Mouse (Mus musculus) limb, embryonic 11.5 days (tissue): Measurements from ENCODE around the gene Mitf. TPM values are rescaled to one million over a fixed set of nuclear protein-coding genes. Genes with fewer than 3 reads are reported as not detected.

Experiments
- ATAC-seq: fragments of 200-750 bp; cut with Nextera tagmentation; 2 replicates; pipeline ENCODE4 v1.8.0; 2017; ENCODE audit warnings: low read depth; ENCODE audit not compliant: insufficient number of reproducible peaks, low FRiP score, low TSS enrichment
- DNase-seq: peaks from one replicate; pipeline ENCODE4 v3.0.0-alpha.2; 2015; ENCODE audit warnings: low spot score
- H3K27ac ChIP-seq: fragments of 300-500 bp; sonication (generic); replicated peaks from 2 replicates; pipeline ENCODE4 v1.5.1; 2014; ENCODE audit warnings: low read depth, mild to moderate bottlenecking, low read length
- H3K27me3 ChIP-seq: fragments of 300-500 bp; sonication (generic); 2 replicates; pipeline ENCODE4 v1.6.1; 2014; ENCODE audit warnings: mild to moderate bottlenecking, low read length, mixed read lengths; ENCODE audit not compliant: control insufficient read depth, insufficient read depth
- H3K36me3 ChIP-seq: fragments of 300-500 bp; sonication (generic); 2 replicates; pipeline ENCODE4 v1.6.1; 2014; ENCODE audit warnings: mild to moderate bottlenecking, low read length, moderate library complexity, mixed read lengths; ENCODE audit not compliant: control insufficient read depth, insufficient read depth
- H3K4me1 ChIP-seq: fragments of 300-500 bp; sonication (generic); 2 replicates; pipeline ENCODE4 v1.6.1; 2014; ENCODE audit warnings: low read length, mixed read lengths; ENCODE audit not compliant: control insufficient read depth, insufficient read depth
- H3K4me2 ChIP-seq: fragments of 300-500 bp; sonication (generic); 2 replicates; pipeline ENCODE4 v1.6.1; 2014; ENCODE audit warnings: low read depth, mild to moderate bottlenecking, moderate library complexity; ENCODE audit not compliant: severe bottlenecking
- H3K4me3 ChIP-seq: fragments of 300-500 bp; sonication (generic); 2 replicates; pipeline ENCODE4 v1.5.1; 2014; ENCODE audit warnings: low read depth, low read length
- H3K9ac ChIP-seq: fragments of 300-500 bp; sonication (generic); 2 replicates; pipeline ENCODE4 v1.6.1; 2014; ENCODE audit warnings: mild to moderate bottlenecking, low read length
- H3K9me3 ChIP-seq: fragments of 300-500 bp; sonication (generic); 2 replicates; pipeline ENCODE4 v1.6.1; 2016; ENCODE audit warnings: low read length; ENCODE audit not compliant: control insufficient read depth
- WGBS: fragments of 180-500 bp; shearing (Covaris S2); extraction: QIAGEN DNeasy Blood & Tissue Kit; methylation state at CpG from one replicate; pipeline ENCODE4 v1.1.7; 2014; 5-methylcytosine and 5-hydroxymethylcytosine counted together
- polyA plus RNA-seq: library from polyadenylated mRNA; unstranded; fragments of >200 nt; fragmentation: Nextera tagmentation; extraction: Ambion mirVana; gene quantifications from 2 replicates; pipeline ENCODE4 v1.2.1, GENCODE M21; 2014

Gene Mitf
- 0.87 and 1.1 TPM in 2 replicates for polyA plus RNA-seq

GRCm38 (mm10) chr6:97806781-97807743 is at the start of gene Mitf:
TSS of gene Mitf (plus strand) at chr6:97807052.
- WGBS = under 1% methylated on average over 51 of the region's 51 CpGs

GRCm38 (mm10) chr6:97757361-97757760 is 49.5 kb upstream of the Mitf start:
- Histone ChIP-seq H3K4me3 (no peak overlapping the region), H3K27ac (no peak overlapping the region), H3K4me2 (no peak overlapping the region), H3K36me3 (no peaks in the 10 kb centered on the region), H3K9ac (no peak overlapping the region), H3K4me1 (no peaks in the 10 kb centered on the region), H3K27me3 (no peaks in the 10 kb centered on the region), H3K9me3 (no peaks in the 10 kb centered on the region)
- ATAC-seq (no peak), DNase-seq (no peak)
- 86% methylated on average over 2 of the region's 2 CpGs for WGBS

More at GRCm38 (mm10) chr6:97806781-97807743, at the start of gene Mitf:
- Histone ChIP-seq H3K4me1 (no peaks in the 10 kb centered on the region), H3K9me3 (no peaks in the 10 kb centered on the region), H3K9ac (peak within 1 kb of the TSS; percentile 65), H3K4me3 (peak within 1 kb of the TSS; percentile 63), H3K36me3 (no peaks in the 10 kb centered on the region), H3K4me2 (peak within 1 kb of the TSS; percentile 98), H3K27ac (no peak within 1 kb of the TSS), H3K27me3 (no peaks in the 10 kb centered on the region)
- ATAC-seq (peak; percentile 97), DNase-seq (peak; percentile 91)

GRCm38 (mm10) chr6:97758884-97759283 is 48.0 kb upstream of the Mitf start:
- no peak overlapping the region for H3K27ac ChIP-seq
- no peaks in the 10 kb centered on the region for H3K9me3 ChIP-seq
- H3K9ac ChIP-seq = no peak overlapping the region
- no peak overlapping the region for H3K4me2 ChIP-seq
- WGBS = 66% methylated on average over 4 of the region's 4 CpGs
- DNase-seq = no peak
- H3K4me3 ChIP-seq = no peak overlapping the region
- H3K27me3 ChIP-seq = no peaks in the 10 kb centered on the region
- H3K4me1 ChIP-seq = no peaks in the 10 kb centered on the region
- ATAC-seq = no peak
- no peaks in the 10 kb centered on the region for H3K36me3 ChIP-seq

GRCm38 (mm10) chr6:97759301-97759700 is 47.6 kb upstream of the Mitf start:
- no peak overlapping the region for H3K4me3 ChIP-seq
- no peak overlapping the region for H3K4me2 ChIP-seq
- WGBS = 19% methylated on average over 4 of the region's 4 CpGs
- no peaks in the 10 kb centered on the region for H3K27me3 ChIP-seq
- H3K4me1 ChIP-seq = no peaks in the 10 kb centered on the region
- no peak overlapping the region for H3K27ac ChIP-seq
- ATAC-seq (no peak), DNase-seq (peak; percentile 77)
- no peaks in the 10 kb centered on the region for H3K9me3 ChIP-seq
- H3K36me3 ChIP-seq = no peaks in the 10 kb centered on the region
- H3K9ac ChIP-seq = no peak overlapping the region

GRCm38 (mm10) chr6:97761326-97761725 is 45.5 kb upstream of the Mitf start:
- no peak overlapping the region for H3K4me3 ChIP-seq
- H3K4me2 ChIP-seq = no peak overlapping the region
- H3K9me3 ChIP-seq = no peaks in the 10 kb centered on the region
- DNase-seq (no peak), ATAC-seq (no peak)
- no peaks in the 10 kb centered on the region for H3K36me3 ChIP-seq
- H3K4me1 ChIP-seq = no peaks in the 10 kb centered on the region
- no peak overlapping the region for H3K9ac ChIP-seq
- WGBS = 15% methylated on average over 4 of the region's 4 CpGs
- H3K27me3 ChIP-seq = no peaks in the 10 kb centered on the region
- H3K27ac ChIP-seq = no peak overlapping the region

GRCm38 (mm10) chr6:97763970-97764369 is 42.9 kb upstream of the Mitf start:
- Histone ChIP-seq H3K4me2 (no peak overlapping the region), H3K9ac (no peak overlapping the region), H3K27me3 (no peaks in the 10 kb centered on the region), H3K4me3 (no peak overlapping the region), H3K36me3 (no peaks in the 10 kb centered on the region), H3K4me1 (no peaks in the 10 kb centered on the region), H3K9me3 (no peaks in the 10 kb centered on the region), H3K27ac (no peak overlapping the region)
- WGBS = 25% methylated on average over 3 of the region's 3 CpGs
- ATAC-seq (no peak), DNase-seq (no peak)

- no peaks in the 10 kb centered on the region for H3K36me3 ChIP-seq
- no peak overlapping the region for H3K27ac ChIP-seq
- no peaks in the 10 kb centered on the region for H3K4me1 ChIP-seq
- WGBS = 84% methylated on average over 2 of the region's 2 CpGs
- no peak overlapping the region for H3K4me2 ChIP-seq
- H3K4me3 ChIP-seq = no peak overlapping the region
- DNase-seq = no peak
- H3K9ac ChIP-seq = no peak overlapping the region
- no peaks in the 10 kb centered on the region for H3K9me3 ChIP-seq
- ATAC-seq = no peak
- no peaks in the 10 kb centered on the region for H3K27me3 ChIP-seq
These were observed 39.0 kb upstream of the Mitf start for GRCm38 (mm10) chr6:97767836-97768235.

- Histone ChIP-seq H3K27ac (no peak overlapping the region), H3K4me2 (no peak overlapping the region), H3K9ac (no peak overlapping the region), H3K4me1 (no peaks in the 10 kb centered on the region), H3K4me3 (no peak overlapping the region), H3K36me3 (no peaks in the 10 kb centered on the region), H3K27me3 (no peaks in the 10 kb centered on the region), H3K9me3 (no peaks in the 10 kb centered on the region)
- ATAC-seq = no peak
- DNase-seq = no peak
- WGBS = 84% methylated on average over 7 of the region's 7 CpGs
These were observed 37.3 kb upstream of the Mitf start for GRCm38 (mm10) chr6:97769549-97769948.
